Mouse (Mus musculus) heart, postnatal 25 days (tissue): ENCODE results near the gene Hepacam. TPM values are rescaled to one million over a fixed set of nuclear protein-coding genes. Genes with fewer than 3 reads are reported as not detected.

Experiments used
- DNase-seq: peaks from one replicate; pipeline ENCODE4 v3.0.0; 2022; ENCODE audit warnings: low spot score
- intact Hi-C: fragments of 180-260 bp; cut with DNase I; formaldehyde crosslinking; loops from one replicate; pipeline ENCODE4 v1.15.1; 2025
- total RNA-seq, 2 experiments: library from RNA; stranded (reverse); gene quantifications; 2 replicates each; pipeline ENCODE4 v1.2.3; 2021

The Hepacam gene
- not detected for total RNA-seq

DNA sequence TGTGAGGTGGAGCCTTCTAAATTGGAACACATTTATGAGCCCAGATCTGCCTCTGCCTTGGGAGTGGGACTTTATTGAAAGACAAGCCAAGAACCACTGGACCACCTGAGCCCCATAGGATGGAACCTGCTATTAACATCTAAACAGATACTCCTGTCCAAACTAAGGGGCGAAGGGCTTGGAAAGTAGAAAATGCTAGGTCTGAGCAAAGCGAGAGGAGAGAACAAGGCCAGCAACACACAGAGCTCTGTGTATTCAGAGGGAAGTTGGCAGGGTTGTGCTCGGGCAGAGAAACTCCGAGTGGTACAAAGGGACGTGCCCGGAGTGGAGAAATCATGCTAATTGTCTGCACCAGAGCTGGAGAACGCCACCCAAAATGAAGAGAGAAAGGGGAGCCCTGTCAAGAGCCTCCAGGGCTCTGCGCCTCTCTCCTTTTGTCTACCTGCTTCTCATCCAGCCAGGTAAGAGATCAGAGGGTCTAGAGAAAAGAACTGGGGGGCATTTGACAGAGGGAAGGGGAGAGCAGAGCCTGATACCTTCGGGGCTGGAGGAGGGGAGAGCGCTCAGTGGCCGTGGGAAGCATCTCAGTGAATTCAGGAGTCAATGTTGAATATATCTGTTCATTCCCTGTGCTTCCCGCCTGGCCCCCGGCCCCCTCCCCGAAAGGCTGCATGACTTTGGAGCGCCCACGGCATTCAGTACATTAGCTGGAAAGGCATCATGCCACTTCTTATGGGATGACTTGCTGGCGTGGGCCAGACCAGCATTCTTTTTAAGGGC is at the start of gene Hepacam:
Gene Hepacam, plus strand, starts transcription at position 51 of the 780 bp plus-strand sequence.
- intact Hi-C loops, result loop anchor here (5.0 kb wide), 1 partner anchor 35 kb away; the partner anchor contains the start of gene Robo4
- DNase-seq, result no peak

DNA sequence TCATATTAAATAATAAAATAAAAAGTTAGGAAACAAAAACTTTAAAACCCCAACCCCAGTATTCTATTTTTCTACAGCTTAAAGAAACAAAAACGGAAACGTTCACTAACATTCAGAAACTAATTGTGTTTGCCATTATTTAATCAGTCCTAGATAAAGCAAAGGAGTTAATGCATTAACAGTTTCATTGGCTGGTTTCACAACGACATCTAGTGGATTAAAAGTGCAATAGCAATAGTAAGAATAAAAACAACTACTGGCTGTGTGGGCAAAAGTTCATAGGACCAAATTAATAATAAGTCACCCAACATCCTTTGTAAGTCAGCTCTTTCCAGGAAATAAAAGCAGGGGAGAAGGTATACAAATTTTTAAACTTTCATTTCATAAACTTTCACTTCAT is 37.7 kb upstream of the Hepacam start:
- DNase-seq, result no peak
- intact Hi-C loops, result loop anchor here (5.0 kb wide), 3 partner anchors 72 to 357 kb away; partner anchors contain the start of gene Slc37a2

DNA sequence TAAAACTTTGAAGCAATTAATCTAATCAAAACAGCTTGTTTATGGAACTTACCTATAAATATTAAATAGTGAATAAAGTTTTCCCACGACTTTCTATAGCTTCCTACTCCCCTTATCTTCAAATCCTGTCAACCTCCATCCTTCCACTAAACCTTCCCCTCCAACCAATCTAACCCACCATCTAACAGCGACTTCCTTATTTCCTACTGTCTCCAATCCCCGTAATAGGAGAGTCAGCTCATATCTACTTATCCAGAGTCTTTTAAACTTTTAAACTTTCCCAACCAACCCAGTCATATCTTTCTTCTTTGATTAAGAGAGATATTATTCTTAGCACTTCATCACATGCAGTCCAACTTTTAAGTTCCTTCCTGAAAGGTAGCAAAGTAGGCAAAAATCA is 21.7 kb upstream of the Hepacam start:
- DNase-seq, result no peak
- intact Hi-C loops, result no loop called here

DNA sequence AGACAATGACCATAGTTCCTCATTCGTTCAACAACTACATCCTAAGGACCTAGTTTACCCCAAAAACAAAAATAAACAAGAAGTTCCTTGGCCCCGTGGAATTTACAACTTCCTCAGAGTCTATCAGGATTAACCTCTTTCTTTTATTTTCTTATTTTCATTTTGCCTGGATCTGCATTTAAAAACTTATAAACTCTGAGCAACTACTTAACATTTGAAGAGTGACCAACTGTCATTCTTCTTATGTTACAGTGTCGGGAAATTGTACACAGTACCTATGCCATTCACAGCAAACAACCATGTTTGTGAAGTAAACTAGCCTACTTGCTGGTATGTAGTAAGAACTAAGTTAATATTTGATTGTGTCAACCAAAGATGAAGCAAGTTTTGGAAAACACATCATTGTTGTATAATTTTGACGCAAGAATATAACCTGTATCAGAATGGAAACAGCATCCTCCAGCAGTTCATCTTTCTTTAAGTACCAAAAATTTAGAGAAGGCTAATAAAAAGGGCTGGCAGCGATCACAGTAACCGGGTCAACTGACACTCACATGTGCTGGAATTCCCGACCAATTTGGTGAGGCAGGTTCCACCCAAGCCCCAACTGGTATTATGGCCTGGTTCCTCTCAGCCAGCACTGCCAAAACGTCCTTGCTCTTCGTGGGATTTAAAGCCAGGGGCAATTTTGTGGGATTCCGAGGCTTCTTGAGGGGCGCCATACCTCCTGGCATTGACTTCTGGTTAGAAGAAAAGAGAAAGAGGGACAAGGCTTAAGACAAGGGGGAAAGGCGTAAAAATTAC is 19.8 kb upstream of the Hepacam start:
- intact Hi-C loops, result no loop called here
- no peak for DNase-seq

- peak; percentile 94 for DNase-seq
- intact Hi-C loops, result no loop called here
Observed at GRCm38 (mm10) chr9:37347988-37348642, 19.0 kb upstream of the Hepacam start, which contains the start of gene Ccdc15. Gene Ccdc15 (minus strand): TSS chr9:37348432.

- intact Hi-C loops, result no loop called here
- no peak for DNase-seq
Observed at GRCm38 (mm10) chr9:37349050-37349449, 18.1 kb upstream of the Hepacam start.

DNA sequence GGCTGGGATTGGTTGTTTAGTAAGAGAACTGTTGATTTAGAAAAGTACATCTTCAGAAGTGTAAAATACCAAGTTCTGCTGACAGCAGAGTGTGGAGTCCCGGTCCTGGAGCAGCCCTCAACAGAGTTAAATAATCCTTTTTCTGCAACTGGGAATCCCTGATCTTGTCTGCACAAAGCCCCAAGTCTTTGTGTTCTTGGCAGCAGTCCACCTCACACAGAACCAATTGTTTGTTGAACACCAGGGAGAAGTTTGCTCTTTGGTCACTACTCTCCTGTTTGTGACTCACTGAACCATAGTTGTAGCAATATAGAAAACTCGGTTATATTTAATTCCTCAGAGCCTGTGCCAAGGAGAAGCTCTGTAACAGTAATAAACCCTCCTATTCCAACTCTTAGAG is 15.9 kb upstream of the Hepacam start:
- no peak for DNase-seq
- intact Hi-C loops, result no loop called here

DNA sequence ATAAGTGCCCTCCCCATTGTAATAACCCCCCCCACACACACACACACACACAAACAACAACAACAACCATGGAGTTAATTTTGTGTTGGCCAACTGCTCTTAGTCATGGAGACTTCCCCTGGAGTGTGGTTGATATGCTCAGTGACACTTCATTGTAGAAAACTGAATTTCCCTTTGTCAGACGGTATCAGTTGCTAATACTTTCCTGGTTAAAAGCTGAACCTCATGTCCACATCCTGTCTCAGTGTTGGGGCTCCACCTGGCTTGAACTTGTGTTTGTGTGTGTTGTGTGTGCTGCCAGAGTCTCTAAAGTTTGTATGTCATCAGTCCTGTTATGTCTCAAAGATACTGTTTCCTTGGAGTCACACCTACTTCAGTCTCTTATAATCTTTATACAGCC is 12.7 kb upstream of the Hepacam start:
- no peak for DNase-seq
- intact Hi-C loops, result no loop called here

GRCm38 (mm10) chr9:37358713-37359330 is 8.3 kb upstream of the Hepacam start:
- no peak for DNase-seq
- intact Hi-C loops, result no loop called here

DNA sequence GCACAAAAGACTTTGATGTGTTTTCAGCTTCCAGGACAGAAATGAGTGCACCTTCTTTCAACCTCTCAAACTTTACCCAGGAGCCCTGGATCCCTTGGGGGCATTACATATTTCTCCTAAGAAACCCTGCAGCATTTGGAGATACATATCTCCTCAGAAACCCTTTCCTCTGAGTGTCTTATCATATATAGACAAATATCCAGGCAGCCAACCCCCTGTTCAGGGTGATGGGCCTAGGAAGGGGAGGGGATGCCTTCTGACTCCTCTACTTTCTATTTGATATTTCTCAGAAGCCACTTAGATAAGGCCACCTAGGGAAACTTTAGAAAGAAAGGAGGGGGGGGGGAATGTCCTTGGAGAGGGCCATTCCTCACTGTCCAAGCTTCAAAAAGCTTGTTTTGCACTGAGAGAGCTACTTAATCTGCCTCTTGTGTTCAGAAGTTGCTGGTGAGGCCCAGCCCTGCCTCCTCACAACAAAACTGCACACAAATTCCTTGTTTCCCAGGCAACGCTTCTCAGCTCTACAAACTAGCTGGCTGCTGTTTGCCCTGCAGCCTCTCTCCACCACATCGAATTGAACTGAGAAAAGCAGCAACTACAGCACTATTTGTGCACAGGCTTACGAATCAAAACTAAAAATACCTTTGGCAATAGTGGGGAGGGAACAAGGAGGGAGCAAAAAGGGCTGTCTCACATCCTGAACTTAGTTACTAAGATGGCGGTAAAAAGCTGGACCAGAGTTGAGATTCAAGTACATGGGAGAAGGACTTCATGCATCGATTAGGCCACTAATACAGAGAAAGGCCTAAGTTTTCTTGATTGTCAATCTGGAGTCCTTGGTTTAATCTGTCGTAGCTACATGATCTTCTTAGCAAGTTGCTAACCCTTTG is 7.6 kb upstream of the Hepacam start:
- DNase-seq, result no peak
- intact Hi-C loops, result no loop called here

DNA sequence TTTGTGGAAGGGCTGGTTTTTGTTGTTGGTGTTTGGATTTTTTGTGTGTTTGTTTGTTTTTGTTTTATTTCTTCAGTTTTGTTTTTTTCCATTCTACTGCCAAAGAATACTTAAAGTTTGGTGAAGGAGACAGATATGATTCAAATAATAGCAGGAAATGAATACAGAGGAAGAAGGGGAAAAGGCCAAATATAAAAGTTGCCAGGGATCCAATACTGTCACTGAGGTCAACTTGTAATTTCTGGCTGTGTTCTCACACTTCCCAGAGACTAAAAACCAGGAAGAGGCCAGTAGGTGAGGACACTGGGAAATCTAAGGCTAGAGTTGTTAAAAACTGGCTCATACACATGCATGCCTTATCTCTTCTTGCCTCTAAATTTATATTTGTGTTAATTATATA is 5.1 kb upstream of the Hepacam start:
- no peak for DNase-seq
- intact Hi-C loops, result no loop called here

DNA sequence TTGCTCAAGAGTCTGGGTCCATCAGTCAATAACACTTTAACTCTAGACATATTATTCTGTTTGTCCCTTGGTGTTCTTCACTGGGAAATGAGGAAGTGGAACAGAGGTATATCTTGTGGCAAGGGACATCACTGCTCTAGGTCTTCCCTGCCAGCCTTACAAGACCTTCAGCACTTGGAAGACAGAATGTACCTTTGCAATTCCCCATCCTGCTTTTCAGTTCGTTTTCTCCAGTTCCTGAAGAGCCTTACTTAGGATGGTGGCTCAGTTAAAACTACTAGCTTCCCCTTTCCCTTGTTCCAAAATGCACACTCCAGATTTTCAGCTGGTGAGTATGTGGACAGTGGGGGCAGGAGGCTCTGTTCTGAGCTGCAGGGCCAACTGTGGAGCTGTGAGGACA is 4.3 kb upstream of the Hepacam start:
- intact Hi-C loops, result no loop called here

DNA sequence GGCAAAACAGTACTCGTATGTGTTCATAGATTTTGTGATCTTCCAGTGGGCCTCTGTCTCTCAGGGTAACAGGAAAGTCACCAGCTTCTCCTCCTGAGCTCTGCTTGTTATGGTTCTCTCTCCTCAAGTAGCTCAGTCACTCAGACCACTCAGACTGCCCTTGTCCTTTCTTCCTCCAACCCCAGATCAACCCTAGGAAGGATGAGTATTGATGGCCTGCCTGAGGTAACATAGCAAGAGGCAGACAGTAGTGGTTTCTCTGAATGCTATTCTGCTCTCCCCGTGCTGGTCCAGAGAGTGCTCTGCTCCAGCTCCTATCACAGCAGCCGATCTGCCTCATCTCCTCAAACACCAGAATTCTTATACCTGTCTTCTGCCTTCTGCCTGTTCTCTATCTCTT is 3.6 kb upstream of the Hepacam start:
- intact Hi-C loops, result no loop called here
- no peak for DNase-seq

More for the DNA sequence above, 4.3 kb upstream of the Hepacam start:
- DNase-seq, result no peak

DNA sequence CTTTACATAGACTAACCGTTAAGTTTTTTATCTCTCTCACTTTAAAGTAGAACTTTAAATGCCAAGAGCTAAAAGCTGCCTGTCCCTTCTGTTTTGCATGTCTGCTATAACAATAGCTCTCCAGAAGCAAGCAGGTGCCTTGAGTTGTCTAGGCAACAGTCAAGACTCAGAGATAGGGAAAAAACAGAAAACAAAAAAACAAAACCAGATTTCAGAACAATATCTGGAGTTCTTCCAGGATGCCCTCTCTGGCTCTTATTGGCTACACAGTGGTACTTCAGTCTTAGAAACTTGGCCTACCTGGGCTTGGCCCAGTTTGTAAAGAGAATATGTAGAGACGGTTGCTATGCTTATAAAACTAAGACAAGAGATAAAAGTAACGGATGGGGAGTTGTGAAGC is 2.8 kb upstream of the Hepacam start:
- intact Hi-C loops, result no loop called here

DNA sequence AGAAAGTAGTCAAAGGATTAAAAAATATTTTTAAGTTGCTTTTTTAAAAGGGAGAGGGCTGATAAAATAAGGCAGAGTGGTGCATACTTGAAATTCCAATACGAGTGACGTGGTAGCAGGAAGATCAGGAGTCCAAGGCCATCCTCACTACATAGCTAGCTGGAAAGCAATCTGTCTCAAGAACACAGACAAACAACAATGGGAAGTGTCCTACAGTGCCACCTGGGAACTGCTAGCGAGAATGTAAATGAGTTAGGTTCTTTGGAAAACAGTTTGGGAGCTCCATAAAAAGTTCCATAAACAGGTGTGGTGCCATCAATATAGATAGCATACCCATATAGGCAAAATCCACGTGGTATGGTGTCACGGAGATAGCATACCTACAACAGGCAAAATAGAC is 1.4 kb upstream of the Hepacam start:
- DNase-seq, result no peak
- intact Hi-C loops, result loop anchor here (5.0 kb wide), 1 partner anchor 37 kb away; the partner anchor contains the start of gene Robo4

More for the DNA sequence above, 2.8 kb upstream of the Hepacam start:
- DNase-seq, result no peak

- DNase-seq, result no peak
- intact Hi-C loops, result loop anchor here (5.0 kb wide), 1 partner anchor 34 kb away; the partner anchor contains the start of gene Robo4
Observed at GRCm38 (mm10) chr9:37368081-37368830, 1.1 kb downstream of the Hepacam start.

GRCm38 (mm10) chr9:37368860-37369259 is 1.7 kb downstream of the Hepacam start:
- intact Hi-C loops, result loop anchor here (5.0 kb wide), 1 partner anchor 33 kb away; the partner anchor contains the start of gene Robo4

GRCm38 (mm10) chr9:37371232-37371801 is 4.2 kb downstream of the Hepacam start:
- intact Hi-C loops, result no loop called here
- no peak for DNase-seq

More at GRCm38 (mm10) chr9:37368860-37369259, 1.7 kb downstream of the Hepacam start:
- peak; percentile 38 for DNase-seq
